ENCODE assay signal across 13 mouse cellular contexts in the genomic region with DNA sequence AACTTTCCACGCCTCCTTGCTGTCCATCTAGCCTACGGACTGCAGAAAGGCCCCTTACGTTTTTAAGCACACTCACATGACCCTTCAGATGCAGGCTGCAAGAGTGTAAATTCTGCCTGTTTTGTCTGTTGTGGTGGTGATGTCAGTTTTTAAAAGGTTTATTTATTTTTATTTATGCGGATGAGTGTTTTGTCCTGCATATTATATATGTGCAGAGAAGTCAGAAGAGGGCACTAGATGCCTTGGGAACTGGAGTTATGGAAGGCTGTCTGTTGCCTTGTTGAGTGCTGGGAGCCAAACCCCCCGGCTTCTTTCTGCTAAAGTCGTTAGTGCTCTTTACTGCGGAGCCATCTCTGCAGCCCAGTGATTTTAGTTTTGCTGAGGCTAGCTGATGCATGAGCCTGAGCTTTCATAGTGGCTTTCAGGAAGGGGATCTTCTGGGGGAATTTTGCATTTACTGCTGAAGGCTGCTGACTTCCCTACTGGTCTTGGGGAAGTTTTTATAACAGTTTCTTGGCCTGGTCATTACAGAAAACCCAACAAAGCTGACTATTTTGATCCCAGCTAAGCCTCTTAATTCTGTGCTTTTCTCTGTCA. TPM values are rescaled to one million over a fixed set of nuclear protein-coding genes. Genes with fewer than 3 reads are reported as not detected.
DNase-seq lines count a peak whose midpoint lies in the region; ATAC-seq and TF ChIP-seq lines count a peak whose summit lies in the region.
"Had no signal": no experiment of that assay in that cellular context is flagged by ENCODE, and none has a peak within 500 bp of the region (broad histone marks: within the 10 kb centered on the region; RNA-seq: fewer than 3 reads in every experiment).

No protein-coding gene starts in this region.

- no peak overlapping the region for H3K4me3 ChIP-seq in heart, embryonic 13.5 days
- H3K4me3 ChIP-seq in lung, postnatal 0 days (ENCODE audit: low read depth, low read length), result no peak overlapping the region
- no peak overlapping the region for H3K4me3 ChIP-seq in embryonic fibroblast, embryonic 13.5 days (ENCODE audit: insufficient read depth, low read length)
- H3K4me3 ChIP-seq in macrophage (ENCODE audit: inconsistent target), result no peak overlapping the region
- H3K4me3 ChIP-seq: hindbrain, embryonic 10.5 days had no signal

- no peak for TF ChIP-seq EP300 in lung, postnatal 0 days (IDR thresholded peaks at IDR 0.05)

- peak overlapping the region; percentile 38 for H3K4me2 ChIP-seq in heart, embryonic 13.5 days
- H3K4me2 ChIP-seq in lung, postnatal 0 days (replicated peaks; ENCODE audit: low read depth, low read length), result no peak overlapping the region

- H3K36me3 ChIP-seq in heart, embryonic 13.5 days, result peaks cover 45% of the 10 kb centered on the region
- peaks cover 12% of the 10 kb centered on the region; the same call in 1 of the 2 replicates for H3K36me3 ChIP-seq in lung, postnatal 0 days (ENCODE audit: insufficient read depth, low read length)
- H3K36me3 ChIP-seq in macrophage (ENCODE audit: inconsistent target), result 0 out of 2 replicates have a peak, but pooled peaks cover 1% of the 10 kb centered on the region

- TF ChIP-seq POLR2A in embryonic fibroblast, embryonic 13.5 days (IDR thresholded peaks at IDR 0.05; ENCODE audit: low read depth, low read length), result no peak

- H3K27me3 ChIP-seq in heart, embryonic 13.5 days (replicated peaks), result no peaks in the 10 kb centered on the region
- no peaks in the 10 kb centered on the region for H3K27me3 ChIP-seq in lung, postnatal 0 days (replicated peaks; ENCODE audit: insufficient read depth, low read length)

- intact Hi-C loops in heart, postnatal 10 days (cut with DNase I), result no loop called here

- peak overlapping the region; percentile 41; the same call in 1 of the 2 replicates for H3K27ac ChIP-seq in heart, embryonic 13.5 days (replicated peaks)
- peak overlapping the region; percentile 29; the same call in 1 of the 2 replicates for H3K27ac ChIP-seq in lung, postnatal 0 days (ENCODE audit: low read length)
- peak overlapping the region; percentile 67 for H3K27ac ChIP-seq in embryonic fibroblast, embryonic 13.5 days (ENCODE audit: insufficient read depth, low read length)
- H3K27ac ChIP-seq in macrophage, result peak overlapping the region; percentile 90
- H3K27ac ChIP-seq: hindbrain, embryonic 10.5 days had no signal

- peaks cover 91% of the 10 kb centered on the region for H3K79me2 ChIP-seq in macrophage (ENCODE audit: inconsistent target)

- no peak for DNase-seq in heart, postnatal 10 days
- no peak for DNase-seq in lung, postnatal 0 days (ENCODE audit: low spot score)
- no peak for DNase-seq in lung, postnatal 25 days (ENCODE audit: low spot score)
- DNase-seq in layer of hippocampus, adult 18-20 months (ENCODE audit: low spot score in 2 of 2), result no peak
- DNase-seq: adrenal gland, postnatal 25 days; cerebellum, adult 8-10 months; thymus, postnatal 4 days had no signal

- no peak overlapping the region for H3K9ac ChIP-seq in heart, embryonic 13.5 days
- H3K9ac ChIP-seq in lung, postnatal 0 days (replicated peaks; ENCODE audit: low read depth), result no peak overlapping the region

- 59% methylated on average over 7 of the region's 7 CpGs for WGBS in heart, embryonic 13.5 days
- 53% methylated on average over 7 of the region's 7 CpGs for WGBS in lung, postnatal 0 days
- whole genome bisulfite sequencing in macrophage (ENCODE audit: missing documents), result 81% methylated on average over 7 of the region's 7 CpGs

- no peak for ATAC-seq in heart, embryonic 13.5 days (ENCODE audit: extremely low read depth, insufficient number of reproducible peaks, low FRiP score, low TSS enrichment)
- no peak for ATAC-seq in lung, postnatal 0 days
- ATAC-seq: midbrain, embryonic 16.5 days had no signal

- no peaks in the 10 kb centered on the region for H3K9me3 ChIP-seq in heart, embryonic 13.5 days
- no peaks in the 10 kb centered on the region for H3K9me3 ChIP-seq in lung, postnatal 0 days (ENCODE audit: low read length)
- H3K9me3 ChIP-seq: hindbrain, embryonic 10.5 days had no signal

- no peak; the same call in 1 of the 2 replicates for TF ChIP-seq CTCF in lung, postnatal 0 days (IDR thresholded peaks at IDR 0.05)
- TF ChIP-seq CTCF in embryonic fibroblast, embryonic 13.5 days (IDR thresholded peaks at IDR 0.05; ENCODE audit: borderline replicate concordance, insufficient read depth, low read length), result no peak

- H3K4me1 ChIP-seq in heart, embryonic 13.5 days, result peaks cover 42% of the 10 kb centered on the region
- H3K4me1 ChIP-seq in lung, postnatal 0 days (ENCODE audit: insufficient read depth, low read depth, low read length), result peaks cover 4% of the 10 kb centered on the region
- peaks cover 13% of the 10 kb centered on the region for H3K4me1 ChIP-seq in embryonic fibroblast, embryonic 13.5 days (ENCODE audit: control insufficient read depth, insufficient read depth, low read length)

RNA-seq across cellular contexts. Expression of a gene that starts 12.6 kb away (rescaled TPM):
- polyA plus RNA-seq in heart, embryonic 13.5 days (2015; fragmentation: Nextera tagmentation; extraction: Ambion mirVana), result 29.2 and 40.0 TPM in 2 replicates
- 10 to 100 TPM; 65.7 to 68.1 TPM for total RNA-seq in heart, postnatal 10 days (2021)
- 62.1 and 62.2 TPM in 2 replicates for polyA plus RNA-seq in lung, postnatal 0 days (2015; fragmentation: Nextera tagmentation; extraction: Ambion mirVana)
- 51.2 and 68.0 TPM in 2 replicates for polyA plus RNA-seq in embryonic fibroblast, embryonic 13.5 days (2011; ENCODE audit: insufficient read length, low read depth, missing spikeins)
- 1,000 to 10,000 TPM in 14 of 26 experiments, 100 to 1,000 TPM in 12; 263 to 1,825 (median 1,068) TPM for total RNA-seq in macrophage (2018; cell fraction: chromatin; rRNA removed)
- total RNA-seq in macrophage (2018; cell fraction: cytosol; rRNA removed), result 100 to 1,000 TPM in 22 of 26 experiments, 10 to 100 TPM in 4; 87.0 to 559 (median 288) TPM
- total RNA-seq in macrophage (2018; cell fraction: nucleus; rRNA removed), result 1,000 to 10,000 TPM in 17 of 26 experiments, 100 to 1,000 TPM in 9; 365 to 1,587 (median 1,196) TPM
- polyA plus RNA-seq in macrophage (2018), result 53.3 to 68.2 TPM (median 67.9 TPM) in 3 replicates
- total RNA-seq in layer of hippocampus, adult 18-20 months (2021), result 10 to 100 TPM; 41.1 to 41.5 TPM

RNA-seq across cellular contexts. Expression of a gene that starts 28.1 kb away (rescaled TPM):
- polyA plus RNA-seq in heart, embryonic 13.5 days (2015; fragmentation: Nextera tagmentation; extraction: Ambion mirVana), result not detected in 2 replicates
- under 1 TPM in 1 of 2 experiments, not detected in 1; 0.60 TPM for total RNA-seq in heart, postnatal 10 days (2021)
- polyA plus RNA-seq in lung, postnatal 0 days (2015; fragmentation: Nextera tagmentation; extraction: Ambion mirVana), result 0.11 and 0.21 TPM in 2 replicates
- 0.55 TPM in 1 of 2 replicates, not detected in the other for polyA plus RNA-seq in embryonic fibroblast, embryonic 13.5 days (2011; ENCODE audit: insufficient read length, low read depth, missing spikeins)
- not detected for total RNA-seq in macrophage (2018; cell fraction: chromatin; rRNA removed)
- total RNA-seq in macrophage (2018; cell fraction: cytosol; rRNA removed), result not detected
- total RNA-seq in macrophage (2018; cell fraction: nucleus; rRNA removed), result not detected
- polyA plus RNA-seq in macrophage (2018), result not detected in 3 replicates
- total RNA-seq in layer of hippocampus, adult 18-20 months (2021), result not detected
- polyA plus RNA-seq: hindbrain, embryonic 10.5 days; liver, embryonic 16.5 days; midbrain, embryonic 16.5 days had no signal

Comparison
In these comparisons a context has a peak if more than half of its experiments do, and no peak if none do; other contexts are left out.
1. H3K27ac ChIP-seq: peak in every context shown above with its lines; median percentile 90 in macrophage; 67 in embryonic fibroblast, embryonic 13.5 days; 41 in heart, embryonic 13.5 days; 29 in lung, postnatal 0 days.